Mouse (Mus musculus) kidney, adult 9 months (tissue): ENCODE measurements around the gene B130006D01Rik.
"Not testable (repeated sequence)": the region's sequence is repeated elsewhere in the genome, so short reads cannot be mapped to it uniquely, and the experiment has no call there.

Source experiments
- DNase-seq: peaks from one replicate; pipeline ENCODE4 v3.0.0; 2022

Gene B130006D01Rik

GRCm38 (mm10) chr11:95713811-95714241 lies 9.6 kb upstream of the B130006D01Rik start:
- no peak for DNase-seq

- no peak for DNase-seq
Measured at GRCm38 (mm10) chr11:95714411-95714810, 9.0 kb upstream of the B130006D01Rik start.

DNA sequence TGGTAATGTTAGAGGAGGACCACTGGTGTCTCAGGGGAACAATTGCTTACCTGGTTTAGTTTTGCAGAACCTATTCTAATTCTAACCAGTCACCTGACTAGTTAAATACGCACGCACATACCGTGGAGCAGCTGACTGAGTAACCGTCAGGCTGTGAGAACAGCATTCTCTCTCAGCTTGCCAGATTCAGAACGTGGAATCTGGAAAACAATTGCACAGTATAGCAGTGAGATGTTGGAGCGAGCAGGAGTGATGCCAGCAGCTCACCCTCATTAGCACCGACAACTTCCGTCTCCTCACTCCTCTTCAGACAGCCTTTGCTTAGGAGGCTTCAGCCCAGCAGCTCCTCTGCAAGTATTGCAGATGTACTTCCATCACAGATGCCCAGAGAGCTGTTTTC lies 7.3 kb upstream of the B130006D01Rik start:
- no peak for DNase-seq

- no peak for DNase-seq
Measured at GRCm38 (mm10) chr11:95719356-95719755, 4.0 kb upstream of the B130006D01Rik start.

DNA sequence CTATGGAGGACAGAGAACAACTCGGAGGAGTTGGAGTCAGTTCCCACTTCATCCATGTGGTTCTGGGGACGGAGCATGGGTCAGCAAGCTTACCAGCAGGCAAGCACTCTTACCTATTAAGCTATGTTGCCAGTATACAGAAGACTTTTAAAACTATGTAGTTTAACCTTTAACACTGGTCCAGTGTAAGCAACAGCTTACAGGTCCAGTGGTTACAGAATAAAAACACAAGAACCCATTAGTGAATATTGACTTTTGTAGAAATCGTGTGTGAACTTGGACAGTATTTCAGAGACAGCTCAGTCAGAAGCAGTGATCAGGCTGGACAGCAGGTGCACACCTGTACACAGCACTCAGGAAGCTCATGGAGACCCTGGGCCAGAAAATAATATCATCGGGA lies 1.1 kb downstream of the B130006D01Rik start:
- no peak for DNase-seq

DNA sequence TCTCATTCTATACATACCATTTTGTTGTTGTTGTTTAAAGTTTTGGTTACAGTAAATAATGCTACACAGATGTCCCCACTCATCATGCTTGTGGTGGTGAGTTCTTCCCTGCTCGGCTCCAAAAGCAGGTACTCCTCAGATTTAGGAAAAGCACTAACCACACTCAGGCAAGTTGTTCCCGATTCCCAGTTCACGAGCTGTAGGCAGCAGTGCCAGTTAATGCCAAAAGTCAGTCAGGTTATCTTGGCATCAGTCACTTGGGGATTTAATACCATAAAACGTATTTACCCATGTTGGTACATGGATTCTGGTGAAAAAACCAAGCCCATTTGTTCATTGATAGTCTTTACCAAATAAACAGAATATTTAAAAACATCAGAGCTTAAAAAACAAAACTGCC lies 2.8 kb downstream of the B130006D01Rik start:
- no peak for DNase-seq

- DNase-seq, result no peak
Measured at GRCm38 (mm10) chr11:95727947-95728346, 4.6 kb downstream of the B130006D01Rik start.

DNA sequence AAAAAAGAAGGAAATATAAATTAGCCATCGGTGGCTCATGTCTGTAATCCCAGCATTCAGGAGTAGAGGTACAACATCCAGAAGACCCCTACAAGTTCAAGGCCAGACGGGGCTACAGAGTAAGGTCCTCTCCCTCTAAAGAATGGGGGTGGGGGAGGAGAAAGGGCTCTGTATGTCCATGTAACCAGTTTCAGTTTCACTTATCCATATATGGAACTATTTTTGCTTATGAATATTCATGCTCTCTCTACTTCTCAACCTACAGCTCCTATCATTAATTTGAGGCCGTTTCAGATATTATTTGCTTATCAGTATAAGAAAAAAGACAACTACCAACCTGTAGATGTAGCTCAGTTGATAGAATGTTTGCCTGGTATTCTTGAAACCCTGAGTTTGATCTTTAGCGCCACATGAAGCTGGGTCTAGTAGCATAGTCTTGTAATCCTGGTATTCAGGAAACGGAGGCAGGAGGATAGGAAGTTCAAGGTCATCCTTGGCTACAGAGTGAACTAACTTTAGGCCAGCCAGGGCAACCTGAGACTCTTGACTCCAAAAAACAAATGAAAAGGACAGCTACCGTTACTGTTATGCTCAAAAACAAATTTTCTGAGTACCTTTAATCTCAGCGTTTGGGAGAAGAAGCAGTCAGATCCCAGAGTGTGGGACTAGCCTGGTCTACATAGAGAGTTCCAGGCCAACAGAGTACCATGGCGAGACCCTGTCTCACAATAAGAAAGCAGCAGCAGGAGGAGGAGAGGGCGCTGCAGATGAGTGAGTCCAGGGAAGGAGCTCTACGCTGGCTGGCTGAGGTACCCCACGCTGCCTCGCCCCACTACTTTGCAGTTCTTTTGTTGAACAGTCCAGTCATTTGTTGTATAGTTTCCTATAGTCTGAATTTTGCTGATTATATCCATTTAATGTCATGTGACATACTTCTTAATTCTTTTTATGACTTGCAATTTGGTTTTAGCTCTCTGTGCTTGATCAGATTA lies 5.8 kb downstream of the B130006D01Rik start:
- peak; percentile 17 for DNase-seq

- no peak for DNase-seq
Measured at GRCm38 (mm10) chr11:95734485-95734884, 11.1 kb downstream of the B130006D01Rik start.

GRCm38 (mm10) chr11:95737811-95738210 lies 14.4 kb downstream of the B130006D01Rik start:
- DNase-seq, result peak; percentile 20

- no peak for DNase-seq
Measured at GRCm38 (mm10) chr11:95744521-95744920, 21.1 kb downstream of the B130006D01Rik start.

DNA sequence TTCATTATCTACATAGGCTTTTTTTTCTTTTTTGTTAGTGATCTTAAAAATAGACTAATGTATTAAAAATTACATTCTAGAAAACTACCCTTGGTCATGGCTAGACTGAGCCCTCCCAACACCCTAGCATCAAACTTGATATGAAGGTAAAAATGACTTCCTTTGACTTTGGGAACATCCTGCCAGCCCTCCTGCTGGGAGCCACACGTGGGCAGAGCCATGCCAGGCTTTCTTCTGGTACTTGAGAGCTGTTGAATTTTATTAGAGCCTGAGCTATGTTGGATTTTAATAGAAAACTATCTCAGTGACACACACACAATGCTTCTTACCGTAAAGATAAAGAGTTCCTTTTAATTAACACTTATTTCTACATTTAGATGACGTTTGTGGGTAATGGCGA lies 23.4 kb downstream of the B130006D01Rik start:
- DNase-seq, result no peak

GRCm38 (mm10) chr11:95748331-95748730 lies 24.9 kb downstream of the B130006D01Rik start:
- DNase-seq, result no peak

GRCm38 (mm10) chr11:95749619-95750018 lies 26.2 kb downstream of the B130006D01Rik start:
- DNase-seq, result no peak

DNA sequence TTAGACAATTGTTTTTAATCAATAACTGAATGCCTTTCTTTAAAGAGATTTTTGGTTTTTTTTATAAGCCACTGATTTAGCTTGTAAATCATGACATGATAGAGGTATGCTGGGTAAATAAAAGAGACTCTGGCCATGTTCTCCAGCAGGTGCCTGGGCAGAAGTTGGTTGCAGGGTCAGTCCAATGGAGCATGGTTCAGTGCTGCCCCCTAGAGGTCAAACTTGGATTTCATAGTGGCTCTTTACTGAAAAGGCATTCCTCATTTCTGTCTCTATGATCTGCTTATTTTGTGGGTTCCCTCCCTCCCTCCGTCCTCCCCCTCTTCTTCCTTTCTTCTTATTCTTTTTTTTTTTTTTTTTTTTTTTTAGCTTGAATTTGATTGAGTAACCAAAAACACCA lies 27.6 kb downstream of the B130006D01Rik start:
- peak; percentile 85 for DNase-seq

- not testable (repeated sequence) for DNase-seq
Measured at GRCm38 (mm10) chr11:95755137-95755536, 31.8 kb downstream of the B130006D01Rik start.

DNA sequence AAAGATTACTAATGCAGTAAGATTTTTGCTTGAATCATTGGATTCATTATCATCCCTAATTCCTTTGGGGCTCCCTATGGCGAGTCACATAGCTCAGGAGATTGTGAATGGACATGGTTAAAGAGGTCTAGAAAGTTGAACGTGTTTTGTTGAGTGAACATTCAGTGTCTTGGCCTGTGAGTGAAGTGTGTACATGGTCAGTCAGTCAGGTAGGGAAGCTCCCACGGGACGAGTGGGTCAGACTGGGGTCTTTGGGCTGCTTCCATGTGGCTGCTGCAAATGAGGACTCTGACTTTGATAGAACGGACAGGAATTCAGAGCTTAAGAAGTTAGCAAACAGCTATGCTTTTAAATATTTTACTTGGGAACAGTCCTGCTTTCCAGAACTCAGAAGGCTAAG lies 37.1 kb downstream of the B130006D01Rik start:
- DNase-seq, result no peak

- DNase-seq, result no peak
Measured at GRCm38 (mm10) chr11:95762996-95763395, 39.6 kb downstream of the B130006D01Rik start.

DNA sequence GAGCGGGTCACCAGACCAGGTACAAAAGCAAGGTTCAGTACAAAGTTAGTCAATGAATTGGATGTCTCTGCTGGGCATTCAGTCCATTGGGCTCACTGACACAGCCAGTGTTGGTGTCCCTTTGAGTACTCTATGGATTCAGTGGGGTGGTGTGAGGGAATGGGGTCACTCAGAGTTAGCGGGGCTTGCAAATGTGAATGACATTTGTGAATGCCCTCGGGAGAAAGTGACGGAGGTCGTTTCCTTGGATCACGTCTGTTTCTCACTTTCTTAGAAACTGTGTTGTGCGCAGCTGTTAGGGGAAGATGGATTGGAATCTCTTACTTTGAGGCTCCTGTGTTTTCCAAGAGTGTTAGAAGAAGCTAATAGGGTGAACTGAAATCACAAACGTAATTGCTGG lies 41.4 kb downstream of the B130006D01Rik start:
- DNase-seq, result no peak

DNA sequence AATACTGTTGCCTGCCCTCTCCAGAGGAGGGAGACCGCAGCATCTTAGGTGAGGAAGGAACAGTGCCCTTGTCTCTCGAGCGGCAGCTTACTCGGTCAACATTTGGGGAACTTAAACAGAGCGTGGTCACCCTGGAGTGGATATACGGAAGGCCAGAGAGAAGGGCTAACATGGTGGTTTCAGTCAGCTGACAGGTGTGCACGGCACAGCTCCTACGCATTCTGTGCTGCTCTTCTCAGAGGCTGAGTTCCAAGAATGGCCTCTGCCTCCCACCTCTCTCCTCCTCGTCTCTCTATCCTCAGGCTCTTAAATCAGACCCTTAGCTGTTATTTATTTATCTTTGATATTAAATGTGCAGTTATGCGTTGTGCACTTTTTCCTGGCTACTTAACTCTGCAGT lies 41.9 kb downstream of the B130006D01Rik start:
- no peak for DNase-seq

GRCm38 (mm10) chr11:95768244-95768643 lies 44.9 kb downstream of the B130006D01Rik start:
- DNase-seq, result peak; percentile 42

- DNase-seq, result no peak
Measured at GRCm38 (mm10) chr11:95769208-95769607, 45.8 kb downstream of the B130006D01Rik start.

- DNase-seq, result peak; percentile 37
Measured at GRCm38 (mm10) chr11:95770720-95771364, 47.5 kb downstream of the B130006D01Rik start.

- no peak for DNase-seq
Measured at GRCm38 (mm10) chr11:95771665-95772064, 48.3 kb downstream of the B130006D01Rik start.
